Mouse (Mus musculus) c-Kit-negative CD71-positive TER-119-positive erythroid progenitor cells, embryonic 14.5 days (primary cell): ENCODE measurements around the gene Plcl1.
"Not testable (repeated sequence)": the region's sequence is repeated elsewhere in the genome, so short reads cannot be mapped to it uniquely, and the experiment has no call there.

Experiments used
- DNase-seq: peaks from one replicate; pipeline ENCODE4 v3.0.0-alpha.2; 2013; ENCODE audit warnings: low read depth, low spot score

The Plcl1 gene

GRCm38 (mm10) chr1:55438617-55439016 is 32.9 kb downstream of the Plcl1 start:
- no peak for DNase-seq

- no peak for DNase-seq
Observed at GRCm38 (mm10) chr1:55445043-55445688, 39.4 kb downstream of the Plcl1 start.

GRCm38 (mm10) chr1:55445689-55446044 is 39.9 kb downstream of the Plcl1 start:
- no peak for DNase-seq

GRCm38 (mm10) chr1:55446273-55446672 is 40.6 kb downstream of the Plcl1 start:
- no peak for DNase-seq

GRCm38 (mm10) chr1:55446876-55447275 is 41.2 kb downstream of the Plcl1 start:
- DNase-seq = no peak

- DNase-seq = no peak
Observed at GRCm38 (mm10) chr1:55447661-55448060, 41.9 kb downstream of the Plcl1 start.

- no peak for DNase-seq
Observed at GRCm38 (mm10) chr1:55448104-55448503, 42.4 kb downstream of the Plcl1 start.

GRCm38 (mm10) chr1:55449779-55450178 is 44.1 kb downstream of the Plcl1 start:
- DNase-seq = no peak

- no peak for DNase-seq
Observed at GRCm38 (mm10) chr1:55454119-55454518, 48.4 kb downstream of the Plcl1 start.

- DNase-seq = no peak
Observed at GRCm38 (mm10) chr1:55462301-55462700, 56.6 kb downstream of the Plcl1 start.

GRCm38 (mm10) chr1:55473756-55474155 is 68.0 kb downstream of the Plcl1 start:
- DNase-seq = no peak

- DNase-seq = no peak
Observed at GRCm38 (mm10) chr1:55474976-55475375, 69.3 kb downstream of the Plcl1 start.

- DNase-seq = not testable (repeated sequence)
Observed at GRCm38 (mm10) chr1:55487371-55487770, 81.7 kb downstream of the Plcl1 start.

- DNase-seq = no peak
Observed at GRCm38 (mm10) chr1:55488261-55488660, 82.5 kb downstream of the Plcl1 start.

GRCm38 (mm10) chr1:55489355-55489754 is 83.6 kb downstream of the Plcl1 start:
- no peak for DNase-seq

- DNase-seq = no peak
Observed at GRCm38 (mm10) chr1:55499872-55500271, 94.2 kb downstream of the Plcl1 start.

- DNase-seq = no peak
Observed at GRCm38 (mm10) chr1:55500981-55501682, 95.4 kb downstream of the Plcl1 start.

- DNase-seq = no peak
Observed at GRCm38 (mm10) chr1:55505811-55506210, 100.1 kb downstream of the Plcl1 start.

GRCm38 (mm10) chr1:55507061-55507460 is 101.3 kb downstream of the Plcl1 start:
- DNase-seq = no peak

GRCm38 (mm10) chr1:55509587-55509986 is 103.9 kb downstream of the Plcl1 start:
- DNase-seq = no peak

GRCm38 (mm10) chr1:55512165-55512564 is 106.4 kb downstream of the Plcl1 start:
- no peak for DNase-seq

- not testable (repeated sequence) for DNase-seq
Observed at GRCm38 (mm10) chr1:55512799-55513198, 107.1 kb downstream of the Plcl1 start.

- no peak for DNase-seq
Observed at GRCm38 (mm10) chr1:55517182-55517581, 111.5 kb downstream of the Plcl1 start.
